Mouse (Mus musculus): ENCODE data around the gene Ninj2. TPM values are rescaled to one million over a fixed set of nuclear protein-coding genes. Genes with fewer than 3 reads are reported as not detected.

Gene Ninj2
- polyA plus RNA-seq, 2 experiments, result 1.7 to 1.9 TPM

DNA sequence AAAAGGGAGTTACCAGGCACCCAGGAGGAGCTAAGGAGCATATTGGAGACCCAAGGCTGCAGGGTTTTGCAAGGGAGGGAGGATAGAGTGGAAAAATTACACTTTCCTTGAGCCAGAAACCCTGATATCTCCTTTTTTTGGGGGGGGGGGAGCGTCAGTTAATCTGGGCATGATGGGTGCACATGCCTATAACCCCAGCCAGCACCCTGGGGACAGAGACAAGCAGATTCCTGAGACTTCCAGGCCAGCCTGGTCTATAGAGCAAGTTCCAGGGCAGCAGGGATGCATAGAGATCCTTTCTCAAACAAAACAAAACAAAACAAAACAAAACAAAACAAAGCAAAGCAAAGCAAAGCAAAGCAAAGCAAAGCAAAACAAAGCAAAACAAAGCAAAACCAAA, 21.1 kb downstream of the Ninj2 start:
- TF ChIP-seq POLR2A (IDR thresholded peaks at IDR 0.05; ENCODE audit: borderline replicate concordance, extremely low read depth, insufficient read depth, insufficient read length), result no peak
- Histone ChIP-seq H3K27me3 (ENCODE audit: control insufficient read depth, insufficient read depth, low read length) (no peaks in the 10 kb centered on the region), H3K9me3 (ENCODE audit: control insufficient read depth, low read length) (no peaks in the 10 kb centered on the region), H3K9ac (ENCODE audit: low read depth, low read length, severe bottlenecking) (no peak overlapping the region), H3K4me3 (replicated peaks; ENCODE audit: low read length) (no peak overlapping the region), H3K27ac (replicated peaks; ENCODE audit: low read depth, low read length) (peak overlapping the region; percentile 78; the same call in 1 of the 2 replicates), H3K36me3 (ENCODE audit: control insufficient read depth, insufficient read depth, low read length) (no peaks in the 10 kb centered on the region), H3K4me1 (ENCODE audit: control insufficient read depth, insufficient read depth, low read length) (peaks cover 18% of the 10 kb centered on the region), H3K4me2 (replicated peaks; ENCODE audit: low read depth, low read length, severe bottlenecking) (no peak overlapping the region)
- WGBS, result no CpG with 5 or more reads among the region's 1 CpGs
- ATAC-seq (ENCODE audit: low FRiP score, low read depth), result no peak
- DNase-seq (ENCODE audit: low spot score), result no peak

DNA sequence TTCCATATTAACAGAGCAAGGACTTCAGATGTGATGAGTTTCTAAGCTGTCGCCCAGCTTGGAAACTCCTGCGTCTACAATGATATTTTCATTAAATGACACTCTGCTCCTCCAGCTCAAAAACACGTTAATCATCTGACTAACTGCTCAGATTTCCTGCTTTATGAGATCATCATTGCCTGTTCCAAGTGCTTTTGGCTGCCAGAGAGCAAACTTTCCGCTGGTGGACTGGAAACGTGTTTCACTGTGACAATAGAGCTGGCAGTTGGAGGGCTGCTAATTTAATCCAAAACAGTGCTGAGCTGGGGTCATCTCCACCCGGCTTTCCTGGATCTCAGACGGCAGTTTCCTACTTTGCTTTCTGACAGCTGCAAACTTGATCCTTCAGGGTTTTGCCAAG, 21.5 kb downstream of the Ninj2 start:
- H3K9ac ChIP-seq (ENCODE audit: low read depth, low read length, severe bottlenecking), result no peak overlapping the region
- ATAC-seq (ENCODE audit: low FRiP score, low read depth) (peak; percentile 27; the same call in 1 of the 2 replicates), DNase-seq (ENCODE audit: low spot score) (peak; percentile 83)
- H3K27me3 ChIP-seq (ENCODE audit: control insufficient read depth, insufficient read depth, low read length), result no peaks in the 10 kb centered on the region
- H3K4me2 ChIP-seq (replicated peaks; ENCODE audit: low read depth, low read length, severe bottlenecking), result no peak overlapping the region
- H3K36me3 ChIP-seq (ENCODE audit: control insufficient read depth, insufficient read depth, low read length), result no peaks in the 10 kb centered on the region
- peak overlapping the region; percentile 78 for H3K27ac ChIP-seq (replicated peaks; ENCODE audit: low read depth, low read length)
- WGBS, result 15% methylated on average over 7 of the region's 7 CpGs
- no peak overlapping the region for H3K4me3 ChIP-seq (replicated peaks; ENCODE audit: low read length)
- no peak for TF ChIP-seq POLR2A (IDR thresholded peaks at IDR 0.05; ENCODE audit: borderline replicate concordance, extremely low read depth, insufficient read depth, insufficient read length)
- peaks cover 18% of the 10 kb centered on the region for H3K4me1 ChIP-seq (ENCODE audit: control insufficient read depth, insufficient read depth, low read length)
- H3K9me3 ChIP-seq (ENCODE audit: control insufficient read depth, low read length), result no peaks in the 10 kb centered on the region

DNA sequence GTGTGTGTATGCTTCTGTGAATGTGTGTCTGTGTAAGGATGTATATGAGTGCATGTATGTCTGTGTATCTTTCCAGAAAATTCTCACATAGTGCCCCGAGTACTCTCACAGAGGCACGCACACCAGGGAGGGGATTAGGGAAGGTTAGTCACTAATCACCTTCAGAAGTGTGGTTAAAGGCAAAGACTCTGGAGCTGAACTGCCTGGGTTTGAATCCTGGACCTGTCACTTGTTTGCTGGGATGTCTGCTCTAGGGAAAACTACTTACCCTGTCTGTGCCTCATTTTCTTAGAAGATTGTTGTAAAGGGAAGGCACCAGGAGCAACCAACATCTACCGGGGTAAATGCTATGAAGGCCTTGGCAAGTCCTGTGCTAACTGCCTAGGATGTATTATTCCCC, 22.3 kb downstream of the Ninj2 start:
- ATAC-seq (ENCODE audit: low FRiP score, low read depth) (no peak), DNase-seq (ENCODE audit: low spot score) (no peak)
- Histone ChIP-seq H3K36me3 (ENCODE audit: control insufficient read depth, insufficient read depth, low read length) (no peaks in the 10 kb centered on the region), H3K9me3 (ENCODE audit: control insufficient read depth, low read length) (no peaks in the 10 kb centered on the region), H3K27ac (replicated peaks; ENCODE audit: low read depth, low read length) (peak overlapping the region; percentile 78), H3K4me2 (replicated peaks; ENCODE audit: low read depth, low read length, severe bottlenecking) (no peak overlapping the region), H3K27me3 (ENCODE audit: control insufficient read depth, insufficient read depth, low read length) (no peaks in the 10 kb centered on the region), H3K4me1 (ENCODE audit: control insufficient read depth, insufficient read depth, low read length) (peaks cover 18% of the 10 kb centered on the region), H3K4me3 (replicated peaks; ENCODE audit: low read length) (no peak overlapping the region), H3K9ac (ENCODE audit: low read depth, low read length, severe bottlenecking) (no peak overlapping the region)
- TF ChIP-seq POLR2A (IDR thresholded peaks at IDR 0.05; ENCODE audit: borderline replicate concordance, extremely low read depth, insufficient read depth, insufficient read length), result no peak
- WGBS, result 65% methylated on average over 3 of the region's 3 CpGs

DNA sequence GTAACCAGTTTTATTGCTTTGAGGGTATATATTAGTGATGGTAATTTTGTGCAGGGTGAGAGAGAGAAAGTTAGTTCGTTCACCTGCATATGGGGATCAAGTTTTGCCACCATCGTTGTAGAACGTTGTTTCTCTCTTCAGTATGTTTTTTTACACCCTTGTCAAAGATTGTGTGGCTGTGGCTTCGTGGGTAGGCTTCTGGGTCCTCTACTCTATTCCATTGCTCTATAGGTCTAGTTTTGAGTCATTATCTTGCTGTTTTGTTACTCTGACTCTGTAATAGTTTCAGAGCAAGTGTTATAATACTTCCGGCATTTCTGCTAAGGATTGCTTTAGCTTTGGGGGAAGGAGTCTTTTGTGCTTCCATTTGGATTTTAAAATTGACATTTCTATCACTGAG, 26.7 kb downstream of the Ninj2 start:
- Histone ChIP-seq H3K36me3 (ENCODE audit: control insufficient read depth, insufficient read depth, low read length) (no peaks in the 10 kb centered on the region), H3K4me1 (ENCODE audit: control insufficient read depth, insufficient read depth, low read length) (peaks cover 8% of the 10 kb centered on the region), H3K4me2 (replicated peaks; ENCODE audit: low read depth, low read length, severe bottlenecking) (no peak overlapping the region), H3K27ac (replicated peaks; ENCODE audit: low read depth, low read length) (no peak overlapping the region), H3K9ac (ENCODE audit: low read depth, low read length, severe bottlenecking) (no peak overlapping the region), H3K9me3 (ENCODE audit: control insufficient read depth, low read length) (no peaks in the 10 kb centered on the region), H3K4me3 (replicated peaks; ENCODE audit: low read length) (no peak overlapping the region), H3K27me3 (ENCODE audit: control insufficient read depth, insufficient read depth, low read length) (no peaks in the 10 kb centered on the region)
- ATAC-seq (ENCODE audit: low FRiP score, low read depth) (no peak), DNase-seq (ENCODE audit: low spot score) (no peak)
- TF ChIP-seq POLR2A (IDR thresholded peaks at IDR 0.05; ENCODE audit: borderline replicate concordance, extremely low read depth, insufficient read depth, insufficient read length), result no peak
- WGBS, result 76% methylated on average over 5 of the region's 5 CpGs

DNA sequence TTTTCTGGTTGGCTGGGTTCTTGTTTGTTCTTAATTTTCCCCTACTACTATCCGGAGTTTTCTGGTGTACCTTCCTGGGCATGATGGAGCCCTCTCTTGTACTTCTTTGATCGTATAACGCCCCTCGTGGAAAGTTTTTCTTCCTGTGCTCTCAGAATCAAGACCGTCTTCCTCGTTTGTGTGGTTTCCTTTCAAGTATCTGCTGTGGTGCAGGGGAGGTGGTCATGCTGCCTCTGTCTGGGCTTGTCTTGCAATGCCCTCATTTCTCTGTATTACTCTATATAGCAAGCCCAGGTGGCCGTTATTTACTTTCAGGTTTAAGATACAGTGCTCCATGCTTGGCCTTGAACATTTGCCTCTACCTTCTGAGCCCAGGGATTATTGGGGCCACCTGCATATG, 31.5 kb downstream of the Ninj2 start:
- 86% methylated on average over 7 of the region's 7 CpGs for WGBS
- H3K9ac ChIP-seq (ENCODE audit: low read depth, low read length, severe bottlenecking), result no peak overlapping the region
- TF ChIP-seq POLR2A (IDR thresholded peaks at IDR 0.05; ENCODE audit: borderline replicate concordance, extremely low read depth, insufficient read depth, insufficient read length), result no peak
- H3K4me3 ChIP-seq (replicated peaks; ENCODE audit: low read length), result no peak overlapping the region
- H3K4me2 ChIP-seq (replicated peaks; ENCODE audit: low read depth, low read length, severe bottlenecking), result no peak overlapping the region
- no peaks in the 10 kb centered on the region for H3K27me3 ChIP-seq (ENCODE audit: control insufficient read depth, insufficient read depth, low read length)
- ATAC-seq (ENCODE audit: low FRiP score, low read depth) (no peak), DNase-seq (ENCODE audit: low spot score) (no peak)
- no peaks in the 10 kb centered on the region for H3K9me3 ChIP-seq (ENCODE audit: control insufficient read depth, low read length)
- H3K36me3 ChIP-seq (ENCODE audit: control insufficient read depth, insufficient read depth, low read length), result no peaks in the 10 kb centered on the region
- H3K4me1 ChIP-seq (ENCODE audit: control insufficient read depth, insufficient read depth, low read length), result no peaks in the 10 kb centered on the region
- no peak overlapping the region for H3K27ac ChIP-seq (replicated peaks; ENCODE audit: low read depth, low read length)

DNA sequence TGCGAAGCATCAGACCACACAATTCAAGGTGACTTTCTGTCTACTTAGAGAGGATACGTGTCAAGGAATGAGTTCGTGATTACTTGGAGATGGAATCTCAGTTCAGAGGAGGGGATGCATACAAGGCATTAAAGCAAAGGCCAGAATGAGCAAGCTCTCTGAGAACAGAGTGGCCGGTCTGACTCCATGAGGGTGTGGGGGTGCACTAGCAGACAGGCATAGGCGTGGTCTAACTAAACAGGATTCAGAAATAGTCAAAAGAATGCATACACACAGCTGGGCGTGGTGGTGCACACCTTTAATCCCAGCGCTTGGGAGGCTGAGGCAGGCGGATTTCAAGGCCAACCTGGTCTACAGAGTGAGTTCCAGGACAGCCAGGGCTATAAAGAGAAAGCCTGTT, 33.3 kb downstream of the Ninj2 start:
- no peaks in the 10 kb centered on the region for H3K27me3 ChIP-seq (ENCODE audit: control insufficient read depth, insufficient read depth, low read length)
- no peak overlapping the region for H3K9ac ChIP-seq (ENCODE audit: low read depth, low read length, severe bottlenecking)
- ATAC-seq (ENCODE audit: low FRiP score, low read depth), result no peak
- no peak for TF ChIP-seq POLR2A (IDR thresholded peaks at IDR 0.05; ENCODE audit: borderline replicate concordance, extremely low read depth, insufficient read depth, insufficient read length)
- no peaks in the 10 kb centered on the region for H3K9me3 ChIP-seq (ENCODE audit: control insufficient read depth, low read length)
- H3K27ac ChIP-seq (replicated peaks; ENCODE audit: low read depth, low read length), result no peak overlapping the region
- no peak overlapping the region for H3K4me2 ChIP-seq (replicated peaks; ENCODE audit: low read depth, low read length, severe bottlenecking)
- 91% methylated on average over 8 of the region's 8 CpGs for WGBS
- no peaks in the 10 kb centered on the region for H3K36me3 ChIP-seq (ENCODE audit: control insufficient read depth, insufficient read depth, low read length)
- no peak overlapping the region for H3K4me3 ChIP-seq (replicated peaks; ENCODE audit: low read length)
- H3K4me1 ChIP-seq (ENCODE audit: control insufficient read depth, insufficient read depth, low read length), result no peaks in the 10 kb centered on the region
- no peak for DNase-seq (ENCODE audit: low spot score)

All from limb, embryonic 14.5 days (tissue).